ENCODE assay signal across 21 mouse cellular contexts in genomic region chr1:152253486-152253885, GRCm38 (mm10).
"Had no signal": no experiment of that assay in that cellular context is flagged by ENCODE, and none has a peak within 500 bp of the region (broad histone marks: within the 10 kb centered on the region; RNA-seq: fewer than 3 reads in every experiment).

No protein-coding gene starts in this region.

- H3K36me3 ChIP-seq: lung, embryonic 15.5 days; midbrain, embryonic 10.5 days; midbrain, embryonic 13.5 days; neural tube, embryonic 13.5 days; neural tube, embryonic 15.5 days had no signal

- DNase-seq: liver, postnatal 0 days; lung, adult 2 months; lung, postnatal 14 days; lung, postnatal 36 days; retina, postnatal 1 day; right cerebral cortex, adult 18-20 months; right cerebral cortex, postnatal 25 days; right cerebral cortex, postnatal 4 days; spleen, adult 18-20 months; thymus, adult 18-20 months; thymus, postnatal 14 days; thymus, postnatal 36 days had no signal

- H3K4me3 ChIP-seq: lung, embryonic 15.5 days; midbrain, embryonic 10.5 days; midbrain, embryonic 13.5 days; myocyte; neural tube, embryonic 13.5 days; neural tube, embryonic 15.5 days had no signal

- H3K9ac ChIP-seq: liver, postnatal 0 days; lung, embryonic 15.5 days; midbrain, embryonic 13.5 days; neural tube, embryonic 13.5 days; neural tube, embryonic 15.5 days had no signal

- H3K27me3 ChIP-seq: lung, embryonic 15.5 days; midbrain, embryonic 13.5 days; neural tube, embryonic 13.5 days; neural tube, embryonic 15.5 days had no signal

- H3K4me2 ChIP-seq: lung, embryonic 15.5 days; midbrain, embryonic 13.5 days; neural tube, embryonic 13.5 days; neural tube, embryonic 15.5 days had no signal

- H3K27ac ChIP-seq: lung, embryonic 15.5 days; macrophage; midbrain, embryonic 10.5 days; midbrain, embryonic 13.5 days; neural tube, embryonic 15.5 days had no signal

- ATAC-seq: liver, postnatal 0 days; lung, postnatal 0 days; midbrain, embryonic 16.5 days had no signal

- H3K9me3 ChIP-seq: lung, embryonic 15.5 days; midbrain, embryonic 10.5 days; midbrain, embryonic 13.5 days; neural tube, embryonic 13.5 days; neural tube, embryonic 15.5 days had no signal
